Mouse (Mus musculus) liver, adult (tissue): ENCODE results near the gene Tmem247.

Source experiments
- GATA4 ChIP-seq: IDR thresholded peaks from 2 replicates; pipeline ENCODE4 v1.6.1; 2014; ENCODE audit warnings: mild to moderate bottlenecking, low read length; ENCODE audit not compliant: insufficient replicate concordance

Tmem247 gene

DNA sequence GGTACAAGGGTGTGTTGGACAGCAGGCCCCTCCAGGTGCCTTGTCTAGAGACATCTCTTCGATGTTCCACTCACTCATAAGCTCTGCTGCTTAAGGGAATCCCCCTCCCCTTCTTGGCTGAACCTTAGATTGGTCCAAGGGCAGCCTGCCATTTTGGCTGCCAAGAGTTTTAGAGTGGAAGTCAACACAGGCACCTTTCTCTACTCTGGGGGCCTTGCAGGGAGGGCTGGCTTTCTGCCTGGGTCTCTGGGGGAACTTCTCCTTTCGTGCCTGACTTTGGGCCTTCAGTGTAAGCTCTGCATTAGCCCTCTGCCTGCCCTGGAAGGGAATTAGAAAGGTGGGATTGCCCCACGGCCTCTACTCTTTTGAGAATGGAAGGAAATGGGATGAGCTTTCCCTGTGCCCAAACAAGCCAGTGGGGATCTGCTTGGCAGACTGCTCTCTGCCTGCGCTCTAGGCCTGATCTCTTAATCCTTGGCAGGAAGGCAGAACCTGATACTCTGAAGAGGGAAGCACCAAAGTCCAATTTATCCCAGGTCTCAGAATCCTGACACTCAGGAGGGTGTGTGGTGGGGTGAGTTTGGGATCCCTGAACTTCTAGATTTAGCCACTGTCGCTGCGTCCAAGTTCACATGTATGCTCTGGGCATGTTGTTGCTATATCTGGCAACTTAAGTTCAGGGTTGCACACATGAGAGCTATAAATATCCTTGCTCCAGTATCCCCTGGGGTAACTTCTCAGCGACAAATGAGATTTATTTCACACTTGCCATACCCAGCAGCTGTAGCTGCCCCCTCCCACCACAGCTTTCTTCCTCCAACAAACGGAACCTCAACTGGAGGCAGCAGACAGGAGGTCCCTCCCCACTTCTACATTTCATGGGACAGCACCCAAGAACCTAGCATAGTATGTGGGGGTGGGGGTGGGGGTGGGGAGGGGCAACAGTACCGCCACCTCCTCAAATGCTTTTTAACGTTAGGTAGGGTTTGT is 50.7 kb downstream of the Tmem247 start:
- no peak for TF ChIP-seq GATA4

DNA sequence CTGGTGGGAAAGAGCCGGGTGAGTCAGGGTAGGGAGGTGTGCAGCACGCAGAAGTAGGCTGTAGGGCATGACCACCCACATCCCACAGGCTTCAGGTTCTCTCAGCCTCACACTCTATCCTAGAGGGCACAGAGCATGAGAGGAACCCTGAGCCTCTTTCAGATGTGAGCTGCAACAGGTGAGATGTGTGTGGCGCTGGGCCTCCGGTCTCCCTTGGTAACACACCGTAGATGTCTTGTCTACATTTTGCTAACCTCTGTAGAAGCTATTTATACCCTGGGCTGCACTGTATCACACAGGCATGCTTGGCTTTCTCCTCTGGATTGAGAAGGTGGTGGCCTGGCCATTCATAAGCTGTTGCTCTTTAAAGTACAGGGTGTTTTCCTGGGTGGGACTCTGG is 51.4 kb downstream of the Tmem247 start:
- TF ChIP-seq GATA4, result no peak

DNA sequence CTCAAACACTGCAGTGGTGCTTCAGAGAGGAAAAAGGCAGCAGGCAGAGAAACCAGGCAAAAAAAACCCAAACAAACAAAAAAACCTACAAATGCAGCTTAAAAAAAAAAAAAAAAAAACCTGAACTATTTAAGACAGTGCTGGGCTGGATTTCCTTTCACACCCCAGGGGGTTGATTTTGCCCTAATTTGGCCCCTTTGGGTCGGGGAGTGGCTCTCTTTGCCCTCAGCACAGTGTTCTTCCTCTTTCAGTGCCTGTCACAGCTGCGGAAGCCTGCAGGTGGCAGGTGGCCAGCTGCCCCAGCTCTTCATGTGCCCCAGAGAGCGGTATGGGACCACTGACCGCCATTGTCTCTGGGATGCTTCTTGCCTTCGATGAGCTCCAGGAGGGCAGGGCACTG is 52.4 kb downstream of the Tmem247 start:
- no peak for TF ChIP-seq GATA4

DNA sequence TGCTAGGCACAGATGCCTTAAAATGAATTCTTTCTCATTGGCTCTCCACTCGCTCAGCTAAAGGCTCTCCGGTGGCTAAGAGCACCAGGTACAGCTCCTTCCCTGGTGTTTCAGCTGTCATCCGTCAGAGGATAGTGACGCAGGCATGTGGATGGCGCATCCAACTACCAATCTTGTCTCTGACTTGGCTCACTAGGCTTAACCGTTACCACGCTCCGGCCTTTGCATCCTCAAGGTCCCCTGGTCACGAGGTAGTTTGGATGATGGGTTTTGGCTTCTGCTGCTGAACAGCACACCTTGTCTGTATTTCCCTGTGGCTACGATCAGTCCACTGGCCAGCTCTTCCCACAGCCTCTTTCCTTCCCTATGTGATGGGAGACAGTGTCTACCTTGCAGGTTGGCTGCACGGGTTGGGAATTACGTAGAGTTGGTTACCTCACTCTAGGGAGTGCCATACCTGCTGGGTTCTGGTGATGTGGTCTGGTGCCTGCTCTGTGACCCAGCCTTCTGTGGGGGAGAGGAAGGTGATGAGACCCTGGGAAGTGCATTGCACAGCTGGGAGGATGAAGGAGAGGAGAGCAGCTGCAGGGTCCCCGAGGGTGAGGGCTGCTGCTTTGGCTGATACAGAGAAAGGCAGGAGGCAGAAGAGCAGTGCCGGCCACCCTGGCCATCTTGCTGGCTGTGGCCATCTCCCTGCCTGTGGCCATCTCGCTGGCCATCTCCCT is 53.0 kb downstream of the Tmem247 start:
- no peak for TF ChIP-seq GATA4

DNA sequence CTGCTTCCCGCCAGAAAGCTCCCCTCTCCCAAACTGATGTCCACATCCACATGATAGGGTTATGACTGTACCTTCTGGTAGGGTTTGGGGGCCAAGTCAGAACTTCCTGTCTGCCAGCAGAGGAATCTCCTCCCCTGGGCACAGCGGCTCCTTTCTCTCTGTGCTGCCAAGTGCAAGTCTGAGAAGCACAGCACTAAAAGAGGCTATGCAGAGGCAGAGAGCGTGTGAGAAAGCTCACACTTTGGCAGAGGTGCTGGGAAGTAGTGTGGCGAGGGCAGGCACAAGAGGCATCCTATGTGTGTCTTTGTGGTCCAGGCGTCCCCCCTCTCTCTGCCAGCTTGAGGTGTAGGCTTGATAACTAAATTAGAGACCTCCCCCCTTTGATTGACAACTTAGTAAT is 53.9 kb downstream of the Tmem247 start:
- no peak for TF ChIP-seq GATA4

DNA sequence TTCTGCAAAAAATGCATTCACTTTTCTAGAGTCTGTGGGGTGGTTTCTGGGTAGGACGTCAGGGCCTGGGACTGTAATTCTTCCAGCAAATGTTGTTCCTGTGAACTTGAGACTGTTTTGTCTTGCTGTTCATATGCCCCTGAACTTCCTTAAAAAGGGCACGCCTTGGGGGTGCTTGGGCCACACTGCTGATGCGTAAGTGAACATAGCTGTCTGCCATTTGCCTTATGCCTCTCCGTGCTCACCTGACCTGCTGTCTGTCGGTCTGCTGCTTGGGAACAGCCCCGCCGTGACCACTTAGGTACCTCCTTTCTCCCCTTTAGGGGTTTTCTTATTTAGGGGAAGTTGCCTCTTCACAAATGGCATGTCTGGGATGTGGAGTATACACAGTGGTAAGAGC is 54.7 kb downstream of the Tmem247 start:
- TF ChIP-seq GATA4, result no peak
